Comparison of ENCODE assay signal across 9 mouse cellular contexts in the genomic region with DNA sequence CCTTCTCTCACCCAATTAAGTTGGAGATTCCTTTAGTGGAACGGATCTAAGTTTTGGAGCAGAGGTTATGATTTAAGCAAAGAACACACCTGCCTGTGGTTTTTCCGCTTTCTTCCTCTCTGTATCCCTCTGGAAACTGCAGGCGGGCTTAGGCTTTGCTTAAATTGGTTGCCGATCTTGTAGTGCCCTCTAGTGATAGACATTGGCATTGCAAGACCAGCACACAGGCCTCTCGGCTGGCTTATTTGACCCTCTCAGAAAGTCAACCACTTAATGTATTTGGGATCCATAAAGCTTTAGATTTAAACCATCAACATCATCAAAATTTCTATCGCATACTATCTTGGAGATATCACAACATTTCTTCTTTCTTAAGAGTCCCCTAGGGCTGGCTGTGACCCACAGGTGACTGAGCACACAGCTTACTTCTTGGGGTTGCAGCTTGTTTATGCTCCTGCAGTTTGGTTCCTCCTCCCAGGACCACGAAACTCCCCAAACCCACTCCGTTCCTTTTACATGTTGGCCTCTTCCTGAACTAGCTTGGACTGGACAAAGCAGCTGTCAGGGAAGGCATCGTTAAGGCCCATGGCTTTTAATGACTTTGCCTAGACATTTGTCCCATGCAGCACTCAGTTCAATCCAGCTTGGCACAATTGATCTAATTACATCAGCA.
A peak's percentile ranks its signal among the peaks of the same experiment; 100 is the strongest.
DNase-seq lines count a peak whose midpoint lies in the region; ATAC-seq and TF ChIP-seq lines count a peak whose summit lies in the region.
"Had no signal": no experiment of that assay in that cellular context is flagged by ENCODE, and none has a peak within 500 bp of the region (broad histone marks: within the 10 kb centered on the region; RNA-seq: fewer than 3 reads in every experiment).

No protein-coding gene starts in this region.

- H3K27ac ChIP-seq in bone marrow macrophage, adult 2 months (ENCODE audit: insufficient read depth, low read depth, low read length): no peak overlapping the region
- H3K27ac ChIP-seq in embryonic facial prominence, embryonic 15.5 days (replicated peaks): no peak overlapping the region
- no peak overlapping the region for H3K27ac ChIP-seq in heart, embryonic 11.5 days (ENCODE audit: low read depth, low read length)
- H3K27ac ChIP-seq in kidney, embryonic 16.5 days (ENCODE audit: low read length): no peak overlapping the region
- H3K27ac ChIP-seq in liver, adult 2 months (replicated peaks; ENCODE audit: insufficient read depth, low read depth, low read length): no peak overlapping the region
- H3K27ac ChIP-seq in stomach, postnatal 0 days (replicated peaks): no peak overlapping the region
- H3K27ac ChIP-seq: liver, embryonic 15.5 days had no signal

- DNase-seq in liver, adult 2 months (ENCODE audit: extremely low read depth, low read depth, low spot score): peak; percentile 53
- DNase-seq in neural tube, embryonic 10.5 days (ENCODE audit: extremely low spot score, low spot score): peak; percentile 80
- DNase-seq in stomach, postnatal 0 days (ENCODE audit: low spot score): peak; percentile 73

- no peaks in the 10 kb centered on the region for H3K79me2 ChIP-seq in liver, adult 2 months (ENCODE audit: control insufficient read depth, insufficient read depth, low read length)

- peak; percentile 63 for ATAC-seq in CD4-positive, CD25-positive, alpha-beta regulatory T cell, adult 4 months
- peak; percentile 68 for ATAC-seq in embryonic facial prominence, embryonic 15.5 days (ENCODE audit: insufficient number of reproducible peaks, low FRiP score, low TSS enrichment, low read depth)
- ATAC-seq in heart, embryonic 11.5 days (replicated peaks; ENCODE audit: insufficient number of reproducible peaks, low FRiP score, low TSS enrichment): no peak
- ATAC-seq in kidney, embryonic 16.5 days (ENCODE audit: low FRiP score, low TSS enrichment): peak; percentile 87
- ATAC-seq in stomach, postnatal 0 days (ENCODE audit: low FRiP score, low TSS enrichment): peak; percentile 70

- 18% methylated on average over 9 of the region's 9 CpGs for WGBS in embryonic facial prominence, embryonic 15.5 days
- 23% methylated on average over 9 of the region's 9 CpGs for WGBS in heart, embryonic 11.5 days (ENCODE audit: insufficient replicate concordance)
- WGBS in kidney, embryonic 16.5 days: 8% methylated on average over 9 of the region's 9 CpGs
- 21% methylated on average over 9 of the region's 9 CpGs for WGBS in liver, adult 2 months
- WGBS in stomach, postnatal 0 days: 17% methylated on average over 9 of the region's 9 CpGs

- H3K4me3 ChIP-seq in bone marrow macrophage, adult 2 months (ENCODE audit: insufficient read depth, low read length): no peak overlapping the region
- no peak overlapping the region for H3K4me3 ChIP-seq in embryonic facial prominence, embryonic 15.5 days (replicated peaks)
- H3K4me3 ChIP-seq in heart, embryonic 11.5 days (ENCODE audit: low read depth, low read length): no peak overlapping the region
- H3K4me3 ChIP-seq in kidney, embryonic 16.5 days (ENCODE audit: low read length): no peak overlapping the region
- H3K4me3 ChIP-seq in liver, adult 2 months (ENCODE audit: insufficient read depth, low read depth, low read length): no peak overlapping the region
- no peak overlapping the region for H3K4me3 ChIP-seq in stomach, postnatal 0 days (ENCODE audit: low read depth, low read length)
- H3K4me3 ChIP-seq: liver, embryonic 15.5 days had no signal

- no peak for TF ChIP-seq EP300 in stomach, postnatal 0 days (optimal IDR thresholded peaks at IDR 0.05)

- H3K9me3 ChIP-seq in embryonic facial prominence, embryonic 15.5 days (replicated peaks): no peaks in the 10 kb centered on the region
- H3K9me3 ChIP-seq in heart, embryonic 11.5 days (replicated peaks; ENCODE audit: control insufficient read depth, low read length): no peaks in the 10 kb centered on the region
- H3K9me3 ChIP-seq in kidney, embryonic 16.5 days (ENCODE audit: low read length): no peaks in the 10 kb centered on the region
- no peaks in the 10 kb centered on the region for H3K9me3 ChIP-seq in stomach, postnatal 0 days (ENCODE audit: control insufficient read depth, low read length)
- H3K9me3 ChIP-seq: liver, embryonic 15.5 days had no signal

- no peaks in the 10 kb centered on the region for H3K4me1 ChIP-seq in bone marrow macrophage, adult 2 months (ENCODE audit: control insufficient read depth, insufficient read depth, low read length)
- peaks cover 8% of the 10 kb centered on the region for H3K4me1 ChIP-seq in embryonic facial prominence, embryonic 15.5 days
- H3K4me1 ChIP-seq in heart, embryonic 11.5 days (ENCODE audit: control insufficient read depth, insufficient read depth, low read length): no peaks in the 10 kb centered on the region
- H3K4me1 ChIP-seq in kidney, embryonic 16.5 days (ENCODE audit: insufficient read depth, low read length): peaks cover 9% of the 10 kb centered on the region
- H3K4me1 ChIP-seq in liver, adult 2 months (ENCODE audit: control insufficient read depth, insufficient read depth, low read length): no peaks in the 10 kb centered on the region
- no peaks in the 10 kb centered on the region for H3K4me1 ChIP-seq in stomach, postnatal 0 days (replicated peaks; ENCODE audit: control insufficient read depth, insufficient read depth)
- H3K4me1 ChIP-seq: liver, embryonic 15.5 days had no signal

- peak overlapping the region; percentile 22 for H3K4me2 ChIP-seq in embryonic facial prominence, embryonic 15.5 days (replicated peaks)
- H3K4me2 ChIP-seq in heart, embryonic 11.5 days: peak overlapping the region; percentile 30; the same call in 1 of the 2 replicates
- H3K4me2 ChIP-seq in kidney, embryonic 16.5 days (replicated peaks; ENCODE audit: low read depth, low read length): peak overlapping the region; percentile 42
- peak overlapping the region; percentile 31; the same call in 1 of the 2 replicates for H3K4me2 ChIP-seq in stomach, postnatal 0 days (replicated peaks; ENCODE audit: low read depth)
- H3K4me2 ChIP-seq: liver, embryonic 15.5 days had no signal

- H3K27me3 ChIP-seq in embryonic facial prominence, embryonic 15.5 days: no peaks in the 10 kb centered on the region
- H3K27me3 ChIP-seq in heart, embryonic 11.5 days (ENCODE audit: control insufficient read depth, insufficient read depth, low read length): no peaks in the 10 kb centered on the region
- H3K27me3 ChIP-seq in kidney, embryonic 16.5 days (ENCODE audit: insufficient read depth, low read length): no peaks in the 10 kb centered on the region
- H3K27me3 ChIP-seq in liver, adult 2 months (ENCODE audit: control insufficient read depth, insufficient read depth, low read length): no peaks in the 10 kb centered on the region
- H3K27me3 ChIP-seq in stomach, postnatal 0 days (ENCODE audit: control insufficient read depth, insufficient read depth, low read length): no peaks in the 10 kb centered on the region
- H3K27me3 ChIP-seq: liver, embryonic 15.5 days had no signal

- no peak for TF ChIP-seq POLR2A in bone marrow macrophage, adult 2 months (IDR thresholded peaks at IDR 0.05; ENCODE audit: borderline replicate concordance, low read depth, low read length)
- TF ChIP-seq POLR2A in liver, adult 2 months (IDR thresholded peaks at IDR 0.05; ENCODE audit: extremely low read depth, insufficient read depth, low read length): no peak

- no peak overlapping the region for H3K9ac ChIP-seq in embryonic facial prominence, embryonic 15.5 days
- no peak overlapping the region for H3K9ac ChIP-seq in heart, embryonic 11.5 days (ENCODE audit: low read depth, low read length)
- no peak overlapping the region for H3K9ac ChIP-seq in kidney, embryonic 16.5 days (replicated peaks; ENCODE audit: low read length)
- H3K9ac ChIP-seq in liver, adult 2 months (ENCODE audit: low read depth, low read length): no peak overlapping the region
- no peak overlapping the region for H3K9ac ChIP-seq in stomach, postnatal 0 days (ENCODE audit: low read length)
- H3K9ac ChIP-seq: liver, embryonic 15.5 days had no signal

- H3K36me3 ChIP-seq in embryonic facial prominence, embryonic 15.5 days: no peaks in the 10 kb centered on the region
- H3K36me3 ChIP-seq in heart, embryonic 11.5 days (ENCODE audit: control insufficient read depth, insufficient read depth, low read length): no peaks in the 10 kb centered on the region
- H3K36me3 ChIP-seq in kidney, embryonic 16.5 days (ENCODE audit: insufficient read depth, low read length): no peaks in the 10 kb centered on the region
- H3K36me3 ChIP-seq in liver, adult 2 months (ENCODE audit: control insufficient read depth, insufficient read depth, low read length): no peaks in the 10 kb centered on the region
- H3K36me3 ChIP-seq in stomach, postnatal 0 days (ENCODE audit: control insufficient read depth, insufficient read depth, low read length): no peaks in the 10 kb centered on the region
- H3K36me3 ChIP-seq: liver, embryonic 15.5 days had no signal

- TF ChIP-seq CTCF in bone marrow macrophage, adult 2 months (IDR thresholded peaks at IDR 0.05; ENCODE audit: low read depth, low read length): peak; percentile 90
- peak; percentile 75 for TF ChIP-seq CTCF in liver, adult 2 months (IDR thresholded peaks at IDR 0.05; ENCODE audit: low read depth, low read length)
- TF ChIP-seq CTCF in stomach, postnatal 0 days (IDR thresholded peaks at IDR 0.05; ENCODE audit: low read depth): peak; percentile 98
